Mouse (Mus musculus) kidney, embryonic 16.5 days (tissue): ENCODE data around the gene Xlr5b. TPM values are rescaled to one million over a fixed set of nuclear protein-coding genes. Genes with fewer than 3 reads are reported as not detected.
"Not testable (repeated sequence)": the region's sequence is repeated elsewhere in the genome, so short reads cannot be mapped to it uniquely, and the experiment has no call there.

Experiments used
- ATAC-seq: fragments of 200-750 bp; cut with Nextera tagmentation; 2 replicates; pipeline ENCODE4 v1.8.0; 2017; ENCODE audit warnings: moderate TSS enrichment; ENCODE audit not compliant: low FRiP score, low TSS enrichment
- H3K27ac ChIP-seq: fragments of 300-500 bp; sonication (generic); 2 replicates; pipeline ENCODE4 v1.5.1; 2014; ENCODE audit warnings: low read length
- H3K27me3 ChIP-seq: fragments of 300-500 bp; sonication (generic); 2 replicates; pipeline ENCODE4 v1.6.1; 2014; ENCODE audit warnings: low read length, control low read depth, mixed read lengths; ENCODE audit not compliant: insufficient read depth
- H3K36me3 ChIP-seq: fragments of 300-500 bp; sonication (generic); 2 replicates; pipeline ENCODE4 v1.6.1; 2014; ENCODE audit warnings: low read length, control low read depth, mixed read lengths; ENCODE audit not compliant: insufficient read depth
- H3K4me1 ChIP-seq: fragments of 300-500 bp; sonication (generic); 2 replicates; pipeline ENCODE4 v1.6.1; 2014; ENCODE audit warnings: low read length, control low read depth, mixed read lengths; ENCODE audit not compliant: insufficient read depth
- H3K4me2 ChIP-seq: fragments of 300-500 bp; sonication (generic); replicated peaks from 2 replicates; pipeline ENCODE4 v1.6.1; 2014; ENCODE audit warnings: low read depth, low read length
- H3K4me3 ChIP-seq: fragments of 300-500 bp; sonication (generic); 2 replicates; pipeline ENCODE4 v1.5.1; 2014; ENCODE audit warnings: mild to moderate bottlenecking, low read length
- H3K9ac ChIP-seq: fragments of 300-500 bp; sonication (generic); replicated peaks from 2 replicates; pipeline ENCODE4 v1.6.1; 2014; ENCODE audit warnings: low read length
- H3K9me3 ChIP-seq: fragments of 300-500 bp; sonication (generic); 2 replicates; pipeline ENCODE4 v1.6.1; 2016; ENCODE audit warnings: low read length, control low read depth
- WGBS: fragments of 180-500 bp; shearing (Covaris S2); extraction: QIAGEN DNeasy Blood & Tissue Kit; methylation state at CpG from one replicate; pipeline ENCODE4 v1.1.7; 2014; 5-methylcytosine and 5-hydroxymethylcytosine counted together
- polyA plus RNA-seq: library from polyadenylated mRNA; unstranded; fragments of >200 nt; fragmentation: Nextera tagmentation; extraction: Ambion mirVana; gene quantifications from 2 replicates; pipeline ENCODE4 v1.2.1, GENCODE M21; 2015

The Xlr5b gene
- not detected in 2 replicates for polyA plus RNA-seq

- no CpG with 5 or more reads among the region's 20 CpGs for WGBS
Measured at GRCm38 (mm10) chrX:73148496-73148895, at the start of gene Xlr5b. Gene Xlr5b, plus strand, starts transcription at chrX:73148796.

GRCm38 (mm10) chrX:73116747-73117146, 31.8 kb upstream of the Xlr5b start, which contains the start of gene Gm14685:
Gene Gm14685, plus strand, starts transcription at chrX:73117047.
- not testable (repeated sequence) for H3K27ac ChIP-seq, H3K4me2 ChIP-seq, H3K9ac ChIP-seq, ATAC-seq, H3K9me3 ChIP-seq, H3K4me3 ChIP-seq, H3K4me1 ChIP-seq, H3K27me3 ChIP-seq, H3K36me3 ChIP-seq
- WGBS = no CpG with 5 or more reads among the region's 7 CpGs

More at GRCm38 (mm10) chrX:73148496-73148895, at the start of gene Xlr5b:
- H3K27ac ChIP-seq, H3K4me1 ChIP-seq, H3K27me3 ChIP-seq, H3K9me3 ChIP-seq, H3K4me2 ChIP-seq, H3K36me3 ChIP-seq, ATAC-seq, H3K9ac ChIP-seq, H3K4me3 ChIP-seq: not testable (repeated sequence)

GRCm38 (mm10) chrX:73122859-73123829, 25.5 kb upstream of the Xlr5b start:
- H3K27me3 ChIP-seq, H3K27ac ChIP-seq, H3K36me3 ChIP-seq, H3K9me3 ChIP-seq, H3K4me1 ChIP-seq, H3K9ac ChIP-seq, H3K4me2 ChIP-seq, H3K4me3 ChIP-seq: not testable (repeated sequence)
- WGBS = no CpG with 5 or more reads among the region's 12 CpGs
- 0 out of 2 replicates have a peak, but pooled peaks have one; percentile 57 for ATAC-seq

- not testable (repeated sequence) for ATAC-seq, H3K9ac ChIP-seq, H3K9me3 ChIP-seq, H3K4me1 ChIP-seq, H3K4me2 ChIP-seq, H3K27ac ChIP-seq, H3K36me3 ChIP-seq, H3K4me3 ChIP-seq, H3K27me3 ChIP-seq
- no CpG with 5 or more reads among the region's 7 CpGs for WGBS
Measured at GRCm38 (mm10) chrX:73143218-73143618, 5.4 kb upstream of the Xlr5b start.

GRCm38 (mm10) chrX:73149350-73149749, 754 bp downstream of the Xlr5b start, which contains the start of gene DXBay18:
Gene DXBay18, minus strand, starts transcription at chrX:73149450.
- ATAC-seq = not testable (repeated sequence)
- WGBS = no CpG with 5 or more reads among the region's 7 CpGs

GRCm38 (mm10) chrX:73176889-73177288, 28.3 kb downstream of the Xlr5b start, which contains the start of gene Spin2d:
Gene Spin2d, minus strand, starts transcription at chrX:73176989.
- H3K9me3 ChIP-seq, H3K27ac ChIP-seq, H3K4me1 ChIP-seq, H3K4me3 ChIP-seq, ATAC-seq, H3K36me3 ChIP-seq, H3K27me3 ChIP-seq, H3K4me2 ChIP-seq, H3K9ac ChIP-seq: not testable (repeated sequence)
- WGBS = 87% methylated on average over 6 of the region's 15 CpGs

More at GRCm38 (mm10) chrX:73149350-73149749, 754 bp downstream of the Xlr5b start, which contains the start of gene DXBay18:
- H3K27ac ChIP-seq, H3K4me1 ChIP-seq, H3K9ac ChIP-seq, H3K36me3 ChIP-seq, H3K4me3 ChIP-seq, H3K27me3 ChIP-seq, H3K4me2 ChIP-seq, H3K9me3 ChIP-seq: not testable (repeated sequence)

- H3K9me3 ChIP-seq, H3K4me3 ChIP-seq, H3K27ac ChIP-seq, H3K27me3 ChIP-seq, ATAC-seq, H3K36me3 ChIP-seq, H3K4me1 ChIP-seq, H3K9ac ChIP-seq, H3K4me2 ChIP-seq: not testable (repeated sequence)
- WGBS = 81% methylated on average over 12 of the region's 12 CpGs
Measured at GRCm38 (mm10) chrX:73191934-73192333, 43.3 kb downstream of the Xlr5b start, which contains the start of gene Xlr3b. Gene Xlr3b, plus strand, starts transcription at chrX:73192207.

Other genes starting within 250 kb of the Xlr5b start
- gene Cetn2, start 230.4 kb upstream of the Xlr5b start, polyA plus RNA-seq = 84.4 and 85.0 TPM in 2 replicates
- gene Nsdhl, start 230.2 kb upstream of the Xlr5b start, polyA plus RNA-seq = 28.2 and 30.4 TPM in 2 replicates
- 7.5 and 7.6 TPM in 2 replicates for gene Zfp185, start 161.5 kb upstream of the Xlr5b start, polyA plus RNA-seq
- 0.14 TPM in 1 of 2 replicates, not detected in the other for gene Pnma5, start 111.7 kb upstream of the Xlr5b start, polyA plus RNA-seq
- gene Pnma3, start 84.0 kb upstream of the Xlr5b start, polyA plus RNA-seq = 0.04 and 0.10 TPM in 2 replicates
- gene Xlr4a, start 66.3 kb upstream of the Xlr5b start, polyA plus RNA-seq = 0.54 and 0.98 TPM in 2 replicates
- gene Xlr3a, start 51.7 kb upstream of the Xlr5b start, polyA plus RNA-seq = 2.3 and 3.6 TPM in 2 replicates
- gene Gm14685, start 31.7 kb upstream of the Xlr5b start, polyA plus RNA-seq = not detected in 2 replicates
- not detected in 2 replicates for gene DXBay18, start 654 bp downstream of the Xlr5b start, polyA plus RNA-seq
- gene Spin2d, start 28.2 kb downstream of the Xlr5b start, polyA plus RNA-seq = not detected in 2 replicates
- gene Xlr3b, start 43.4 kb downstream of the Xlr5b start, polyA plus RNA-seq = 11.8 and 14.0 TPM in 2 replicates
- gene Xlr4b, start 65.5 kb downstream of the Xlr5b start, polyA plus RNA-seq = 0.51 and 1.1 TPM in 2 replicates
- gene F8a, start 79.5 kb downstream of the Xlr5b start, polyA plus RNA-seq = 10.6 and 10.7 TPM in 2 replicates
- gene Xlr4c, start 94.3 kb downstream of the Xlr5b start, polyA plus RNA-seq = not detected in 2 replicates
- not detected in 2 replicates for gene Xlr3c, start 116.6 kb downstream of the Xlr5b start, polyA plus RNA-seq
- gene Xlr5a, start 144.2 kb downstream of the Xlr5b start, polyA plus RNA-seq = not detected in 2 replicates
- not detected in 2 replicates for gene Xlr5c, start 144.2 kb downstream of the Xlr5b start, polyA plus RNA-seq
- not detected in 2 replicates for gene Gm45015, start 188.0 kb downstream of the Xlr5b start, polyA plus RNA-seq
- gene Zfp275, start 193.8 kb downstream of the Xlr5b start, polyA plus RNA-seq = 13.8 and 14.7 TPM in 2 replicates
- gene Gm18336, start 249.9 kb downstream of the Xlr5b start, polyA plus RNA-seq = not detected in 2 replicates